In genomic region chr12:15812139-15812962, GRCm38 (mm10) we compare ENCODE assay signal across 9 mouse cellular contexts. TPM values are rescaled to one million over a fixed set of nuclear protein-coding genes. Genes with fewer than 3 reads are reported as not detected.
DNase-seq lines count a peak whose midpoint lies in the region; ATAC-seq and TF ChIP-seq lines count a peak whose summit lies in the region.
"Had no signal": no experiment of that assay in that cellular context is flagged by ENCODE, and none has a peak within 500 bp of the region (broad histone marks: within the 10 kb centered on the region; RNA-seq: fewer than 3 reads in every experiment).

No protein-coding gene starts in this region.

- peaks cover 25% of the 10 kb centered on the region for H3K36me3 ChIP-seq in heart, embryonic 12.5 days
- H3K36me3 ChIP-seq in embryonic facial prominence, embryonic 15.5 days, result peaks cover 11% of the 10 kb centered on the region
- peaks cover 14% of the 10 kb centered on the region for H3K36me3 ChIP-seq in intestine, embryonic 14.5 days (ENCODE audit: control insufficient read depth, insufficient read depth, low read length)
- H3K36me3 ChIP-seq in thymus, adult 2 months (ENCODE audit: control insufficient read depth, insufficient read depth, low read length), result peaks cover 6% of the 10 kb centered on the region

- WGBS in heart, embryonic 12.5 days, result 46% methylated on average over 6 of the region's 6 CpGs
- 52% methylated on average over 6 of the region's 6 CpGs for WGBS in embryonic facial prominence, embryonic 15.5 days
- WGBS in intestine, embryonic 14.5 days, result 25% methylated on average over 6 of the region's 6 CpGs
- 45% methylated on average over 6 of the region's 6 CpGs for WGBS in thymus, adult 2 months

- peaks cover 43% of the 10 kb centered on the region for H3K4me1 ChIP-seq in heart, embryonic 12.5 days (replicated peaks)
- H3K4me1 ChIP-seq in embryonic facial prominence, embryonic 15.5 days, result peaks cover 28% of the 10 kb centered on the region
- H3K4me1 ChIP-seq in intestine, embryonic 14.5 days (replicated peaks; ENCODE audit: control insufficient read depth, insufficient read depth, low read length), result peaks cover 9% of the 10 kb centered on the region
- peaks cover 26% of the 10 kb centered on the region for H3K4me1 ChIP-seq in thymus, adult 2 months (replicated peaks; ENCODE audit: control insufficient read depth, insufficient read depth, low read length)

- ATAC-seq in heart, embryonic 12.5 days (ENCODE audit: insufficient number of reproducible peaks, low FRiP score), result no peak
- ATAC-seq in embryonic facial prominence, embryonic 15.5 days (ENCODE audit: insufficient number of reproducible peaks, low FRiP score, low TSS enrichment, low read depth), result no peak
- ATAC-seq in intestine, embryonic 14.5 days (replicated peaks; ENCODE audit: low FRiP score, low TSS enrichment, low read depth), result no peak
- ATAC-seq: Patski had no signal

- TF ChIP-seq CTCF in thymus, adult 2 months (IDR thresholded peaks at IDR 0.05; ENCODE audit: borderline replicate concordance, control insufficient read depth, extremely low read depth, insufficient read depth, low read length, poor library complexity), result no peak

- no peaks in the 10 kb centered on the region for H3K9me3 ChIP-seq in heart, embryonic 12.5 days (replicated peaks)
- no peaks in the 10 kb centered on the region for H3K9me3 ChIP-seq in embryonic facial prominence, embryonic 15.5 days (replicated peaks)
- no peaks in the 10 kb centered on the region for H3K9me3 ChIP-seq in intestine, embryonic 14.5 days (ENCODE audit: control insufficient read depth, low read length)

- peak overlapping the region; percentile 97 for H3K27ac ChIP-seq in heart, embryonic 12.5 days (ENCODE audit: poor library complexity, severe bottlenecking)
- H3K27ac ChIP-seq in embryonic facial prominence, embryonic 15.5 days (replicated peaks), result no peak overlapping the region
- no peak overlapping the region for H3K27ac ChIP-seq in intestine, embryonic 14.5 days (ENCODE audit: low read depth)
- no peak overlapping the region for H3K27ac ChIP-seq in thymus, adult 2 months (ENCODE audit: control insufficient read depth, insufficient read depth, low read length)

- H3K4me3 ChIP-seq in heart, embryonic 12.5 days, result peak overlapping the region; percentile 79
- H3K4me3 ChIP-seq in embryonic facial prominence, embryonic 15.5 days (replicated peaks), result peak overlapping the region; percentile 84
- peak overlapping the region; percentile 84 for H3K4me3 ChIP-seq in intestine, embryonic 14.5 days (ENCODE audit: low read depth, low read length)
- no peak overlapping the region for H3K4me3 ChIP-seq in thymus, adult 2 months (ENCODE audit: control insufficient read depth, insufficient read depth, low read length)

- peak overlapping the region; percentile 70 for H3K4me2 ChIP-seq in heart, embryonic 12.5 days
- peak overlapping the region; percentile 77 for H3K4me2 ChIP-seq in embryonic facial prominence, embryonic 15.5 days (replicated peaks)
- H3K4me2 ChIP-seq in intestine, embryonic 14.5 days (ENCODE audit: low read length), result peak overlapping the region; percentile 83

- DNase-seq in heart, adult 8-10 months (ENCODE audit: low spot score), result no peak
- DNase-seq in intestine, embryonic 14.5 days (ENCODE audit: low spot score), result no peak
- DNase-seq in lung, postnatal 36 days, result peak; percentile 55
- no peak for DNase-seq in thymus, adult 2 months
- DNase-seq in layer of hippocampus, adult 9-10 months (ENCODE audit: low spot score), result no peak
- DNase-seq in urinary bladder, postnatal 36 days (ENCODE audit: low spot score in 2 of 2), result no peak

- H3K27me3 ChIP-seq in heart, embryonic 12.5 days (replicated peaks), result no peaks in the 10 kb centered on the region
- no peaks in the 10 kb centered on the region for H3K27me3 ChIP-seq in embryonic facial prominence, embryonic 15.5 days
- no peaks in the 10 kb centered on the region for H3K27me3 ChIP-seq in intestine, embryonic 14.5 days (replicated peaks; ENCODE audit: control insufficient read depth, insufficient read depth, low read length)
- no peaks in the 10 kb centered on the region for H3K27me3 ChIP-seq in thymus, adult 2 months (ENCODE audit: control insufficient read depth, insufficient read depth, low read length)
- H3K27me3 ChIP-seq: Patski had no signal

- TF ChIP-seq POLR2A in thymus, adult 2 months (IDR thresholded peaks at IDR 0.05; ENCODE audit: control insufficient read depth, extremely low read depth, insufficient read depth, low read length, poor library complexity), result no peak

- peak overlapping the region; percentile 98 for H3K9ac ChIP-seq in heart, embryonic 12.5 days
- no peak overlapping the region for H3K9ac ChIP-seq in embryonic facial prominence, embryonic 15.5 days
- H3K9ac ChIP-seq in intestine, embryonic 14.5 days (ENCODE audit: low read length), result no peak overlapping the region

RNA-seq across cellular contexts. Expression of gene Trib2, which starts 4.4 kb away (rescaled TPM):
- 66.6 and 67.4 TPM in 2 replicates for polyA plus RNA-seq in heart, embryonic 12.5 days (2016; fragmentation: Nextera tagmentation; extraction: Ambion mirVana)
- 10 to 100 TPM; 21.9 to 36.3 (median 30.1) TPM for total RNA-seq in heart, adult 8-10 months (2022)
- 50.4 and 50.6 TPM in 2 replicates for polyA plus RNA-seq in embryonic facial prominence, embryonic 15.5 days (2015; fragmentation: Nextera tagmentation; extraction: Ambion mirVana)
- 26.5 and 28.9 TPM in 2 replicates for polyA plus RNA-seq in intestine, embryonic 14.5 days (2014; fragmentation: Nextera tagmentation; extraction: Ambion mirVana)
- polyA plus RNA-seq in thymus, adult 2 months (2012; rRNA removed), result 46.3 and 49.5 TPM in 2 replicates
